Mouse (Mus musculus): ENCODE results near the gene Olfr69. TPM values are rescaled to one million over a fixed set of nuclear protein-coding genes. Genes with fewer than 3 reads are reported as not detected.

Gene Olfr69
- polyA plus RNA-seq, 1 experiment from 2014 or later, result not detected

Other genes with a start within 250 kb of the Olfr69 start
- gene Olfr612, start 228.9 kb downstream of the Olfr69 start, polyA plus RNA-seq (2015; fragmentation: Nextera tagmentation; extraction: Ambion mirVana), result not detected in 2 replicates
- not detected in 2 replicates for gene Olfr613, start 223.5 kb downstream of the Olfr69 start, polyA plus RNA-seq (2015; fragmentation: Nextera tagmentation; extraction: Ambion mirVana)
- gene Olfr615, start 215.5 kb downstream of the Olfr69 start, polyA plus RNA-seq (2015; fragmentation: Nextera tagmentation; extraction: Ambion mirVana), result not detected in 2 replicates
- not detected in 2 replicates for gene Olfr616, start 202.5 kb downstream of the Olfr69 start, polyA plus RNA-seq (2015; fragmentation: Nextera tagmentation; extraction: Ambion mirVana)
- not detected in 2 replicates for gene Olfr617, start 198.5 kb downstream of the Olfr69 start, polyA plus RNA-seq (2015; fragmentation: Nextera tagmentation; extraction: Ambion mirVana)
- not detected in 2 replicates for gene Olfr618, start 181.5 kb downstream of the Olfr69 start, polyA plus RNA-seq (2015; fragmentation: Nextera tagmentation; extraction: Ambion mirVana)
- not detected in 2 replicates for gene Olfr619, start 171.0 kb downstream of the Olfr69 start, polyA plus RNA-seq (2015; fragmentation: Nextera tagmentation; extraction: Ambion mirVana)
- gene Olfr620, start 159.1 kb downstream of the Olfr69 start, polyA plus RNA-seq (2015; fragmentation: Nextera tagmentation; extraction: Ambion mirVana), result not detected in 2 replicates
- not detected in 2 replicates for gene Olfr622, start 128.9 kb downstream of the Olfr69 start, polyA plus RNA-seq (2015; fragmentation: Nextera tagmentation; extraction: Ambion mirVana)
- gene Olfr623, start 107.9 kb downstream of the Olfr69 start, polyA plus RNA-seq (2015; fragmentation: Nextera tagmentation; extraction: Ambion mirVana), result not detected in 2 replicates
- gene Olfr624, start 100.4 kb downstream of the Olfr69 start, polyA plus RNA-seq (2015; fragmentation: Nextera tagmentation; extraction: Ambion mirVana), result 0.03 TPM in 1 of 2 replicates, not detected in the other
- not detected in 2 replicates for gene Olfr625-ps1, start 88.9 kb downstream of the Olfr69 start, polyA plus RNA-seq (2015; fragmentation: Nextera tagmentation; extraction: Ambion mirVana)
- not detected in 2 replicates for gene Olfr243, start 56.9 kb downstream of the Olfr69 start, polyA plus RNA-seq (2015; fragmentation: Nextera tagmentation; extraction: Ambion mirVana)
- not detected in 2 replicates for gene Olfr628, start 41.2 kb downstream of the Olfr69 start, polyA plus RNA-seq (2015; fragmentation: Nextera tagmentation; extraction: Ambion mirVana)
- gene Olfr629, start 26.7 kb downstream of the Olfr69 start, polyA plus RNA-seq (2015; fragmentation: Nextera tagmentation; extraction: Ambion mirVana), result not detected in 2 replicates
- not detected in 2 replicates for gene Olfr630, start 14.3 kb downstream of the Olfr69 start, polyA plus RNA-seq (2015; fragmentation: Nextera tagmentation; extraction: Ambion mirVana)
- gene Olfr68, start 8.1 kb upstream of the Olfr69 start, polyA plus RNA-seq (2015; fragmentation: Nextera tagmentation; extraction: Ambion mirVana), result not detected in 2 replicates
- gene Olfr67, start 20.2 kb upstream of the Olfr69 start, polyA plus RNA-seq (2015; fragmentation: Nextera tagmentation; extraction: Ambion mirVana), result not detected in 2 replicates
- 1,494 and 1,956 TPM in 2 replicates for gene Hbb-bt, start 42.4 kb upstream of the Olfr69 start, polyA plus RNA-seq (2015; fragmentation: Nextera tagmentation; extraction: Ambion mirVana)
- gene Hbb-bs, start 56.5 kb upstream of the Olfr69 start, polyA plus RNA-seq (2015; fragmentation: Nextera tagmentation; extraction: Ambion mirVana), result 4,421 and 5,872 TPM in 2 replicates
- gene Hbb-bh2, start 68.9 kb upstream of the Olfr69 start, polyA plus RNA-seq (2015; fragmentation: Nextera tagmentation; extraction: Ambion mirVana), result not detected in 2 replicates
- 1.3 and 2.5 TPM in 2 replicates for gene Hbb-bh1, start 71.6 kb upstream of the Olfr69 start, polyA plus RNA-seq (2015; fragmentation: Nextera tagmentation; extraction: Ambion mirVana)
- 123 and 187 TPM in 2 replicates for gene Hbb-y, start 81.6 kb upstream of the Olfr69 start, polyA plus RNA-seq (2015; fragmentation: Nextera tagmentation; extraction: Ambion mirVana)
- gene Olfr66, start 114.7 kb upstream of the Olfr69 start, polyA plus RNA-seq (2015; fragmentation: Nextera tagmentation; extraction: Ambion mirVana), result not detected in 2 replicates
- not detected in 2 replicates for gene Olfr64, start 122.9 kb upstream of the Olfr69 start, polyA plus RNA-seq (2015; fragmentation: Nextera tagmentation; extraction: Ambion mirVana)
- not detected in 2 replicates for gene Olfr65, start 131.9 kb upstream of the Olfr69 start, polyA plus RNA-seq (2015; fragmentation: Nextera tagmentation; extraction: Ambion mirVana)
- not detected in 2 replicates for gene Olfr631, start 157.2 kb upstream of the Olfr69 start, polyA plus RNA-seq (2015; fragmentation: Nextera tagmentation; extraction: Ambion mirVana)
- gene Olfr632, start 162.8 kb upstream of the Olfr69 start, polyA plus RNA-seq (2015; fragmentation: Nextera tagmentation; extraction: Ambion mirVana), result not detected in 2 replicates
- gene Olfr633, start 172.8 kb upstream of the Olfr69 start, polyA plus RNA-seq (2015; fragmentation: Nextera tagmentation; extraction: Ambion mirVana), result not detected in 2 replicates
- not detected in 2 replicates for gene Olfr635, start 199.6 kb upstream of the Olfr69 start, polyA plus RNA-seq (2015; fragmentation: Nextera tagmentation; extraction: Ambion mirVana)
- not detected in 2 replicates for gene Olfr638, start 227.2 kb upstream of the Olfr69 start, polyA plus RNA-seq (2015; fragmentation: Nextera tagmentation; extraction: Ambion mirVana)
- gene Olfr639, start 245.7 kb upstream of the Olfr69 start, polyA plus RNA-seq (2015; fragmentation: Nextera tagmentation; extraction: Ambion mirVana), result 0.03 TPM in 1 of 2 replicates, not detected in the other